Mouse (Mus musculus): ENCODE measurements around the gene Cdh4. TPM values are rescaled to one million over a fixed set of nuclear protein-coding genes. Genes with fewer than 3 reads are reported as not detected.
A peak's percentile ranks its signal among the peaks of the same experiment; 100 is the strongest.

Gene Cdh4
- polyA plus RNA-seq, 1 experiment from 2014 or later: 2.5 TPM

DNA sequence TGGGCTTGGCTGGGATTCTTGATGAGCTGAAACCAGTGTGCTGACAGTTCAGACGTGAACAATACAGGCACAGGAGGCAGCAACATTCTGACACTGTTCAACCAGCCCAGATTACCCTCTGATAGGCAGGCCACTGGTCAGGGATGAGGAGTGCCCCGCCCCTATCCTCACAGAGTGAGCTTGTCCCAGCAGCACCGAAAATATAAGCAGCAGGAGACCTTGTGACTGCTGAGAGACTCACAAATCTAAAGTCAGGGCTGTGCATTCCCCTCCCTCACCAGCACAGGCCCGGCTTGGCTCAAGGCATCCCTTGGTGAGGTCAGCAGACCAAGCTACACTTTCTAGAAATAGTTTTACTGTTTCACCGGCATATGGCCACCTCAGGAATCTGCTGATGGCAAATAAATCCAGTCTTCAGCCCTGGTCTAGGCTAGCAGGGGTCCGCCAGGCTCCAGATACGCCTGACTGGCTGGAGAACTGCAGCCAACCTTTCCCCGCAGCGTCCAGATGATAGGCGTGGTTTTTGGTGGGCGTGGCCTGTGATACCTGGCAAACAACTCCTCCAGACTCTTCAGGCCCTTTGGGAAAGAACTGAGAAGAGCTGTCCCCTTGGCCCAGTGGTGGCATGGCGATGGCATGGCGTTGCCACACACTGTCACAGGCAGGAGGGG is 332.3 kb downstream of the Cdh4 start:
- WGBS: 17% methylated on average over 13 of the region's 13 CpGs
- Histone ChIP-seq H3K27ac (ENCODE audit: low read length) (no peak overlapping the region), H3K9ac (replicated peaks; ENCODE audit: low read depth, low read length) (no peak overlapping the region), H3K4me3 (ENCODE audit: low read depth, low read length) (no peak overlapping the region), H3K36me3 (ENCODE audit: control insufficient read depth, insufficient read depth, low read length) (no peaks in the 10 kb centered on the region), H3K4me1 (ENCODE audit: control insufficient read depth, insufficient read depth, low read length) (peaks cover 8% of the 10 kb centered on the region; the same call in 1 of the 2 replicates), H3K9me3 (ENCODE audit: control insufficient read depth, low read depth, low read length) (no peaks in the 10 kb centered on the region), H3K4me2 (replicated peaks; ENCODE audit: low read depth, low read length) (no peak overlapping the region), H3K27me3 (ENCODE audit: control insufficient read depth, insufficient read depth, low read length) (no peaks in the 10 kb centered on the region)
- 0 out of 2 replicates have a peak, but pooled peaks have one; percentile 50 for ATAC-seq (ENCODE audit: insufficient number of reproducible peaks, insufficient read depth, low FRiP score, low read depth)

DNA sequence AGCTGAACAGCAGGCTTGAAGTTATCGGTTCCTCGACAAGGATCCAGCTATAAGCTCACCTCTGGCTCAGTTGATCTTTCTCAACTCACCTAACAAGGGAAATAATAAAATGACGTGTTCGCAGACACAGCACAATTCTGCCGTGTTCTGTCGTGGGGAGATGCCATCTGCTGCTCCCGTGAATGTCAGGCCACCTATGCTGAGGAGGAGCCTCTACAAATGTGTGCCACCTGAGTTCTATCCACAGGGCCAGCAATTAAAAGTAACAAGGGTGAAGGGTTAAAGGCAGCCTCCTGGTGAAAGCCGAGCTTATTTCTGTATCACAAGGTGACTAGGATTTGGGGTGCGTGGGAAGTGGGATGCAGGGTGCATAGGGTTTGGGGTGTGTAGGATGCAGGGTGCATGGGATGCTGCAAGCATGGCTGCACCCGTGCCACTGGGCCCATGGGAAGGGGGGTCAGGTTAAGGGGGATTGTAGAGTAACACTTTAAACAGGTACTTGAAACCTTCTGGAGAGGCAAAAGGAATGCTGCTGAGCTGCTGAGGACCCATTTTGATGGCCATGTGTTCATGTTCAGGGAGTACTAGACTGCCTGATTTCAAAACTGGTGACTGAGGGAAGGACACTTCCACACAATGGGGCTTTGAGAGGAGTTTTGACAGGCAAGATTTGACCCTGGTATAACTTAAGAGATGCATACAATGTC is 333.9 kb downstream of the Cdh4 start:
- WGBS: 81% methylated on average over 10 of the region's 10 CpGs
- H3K4me2 ChIP-seq (replicated peaks; ENCODE audit: low read depth, low read length): no peak overlapping the region
- H3K27ac ChIP-seq (ENCODE audit: low read length): no peak overlapping the region
- no peak overlapping the region for H3K4me3 ChIP-seq (ENCODE audit: low read depth, low read length)
- no peak for ATAC-seq (ENCODE audit: insufficient number of reproducible peaks, insufficient read depth, low FRiP score, low read depth)
- no peaks in the 10 kb centered on the region for H3K36me3 ChIP-seq (ENCODE audit: control insufficient read depth, insufficient read depth, low read length)
- no peaks in the 10 kb centered on the region for H3K27me3 ChIP-seq (ENCODE audit: control insufficient read depth, insufficient read depth, low read length)
- no peaks in the 10 kb centered on the region for H3K9me3 ChIP-seq (ENCODE audit: control insufficient read depth, low read depth, low read length)
- H3K4me1 ChIP-seq (ENCODE audit: control insufficient read depth, insufficient read depth, low read length): peaks cover 6% of the 10 kb centered on the region; the same call in 1 of the 2 replicates
- H3K9ac ChIP-seq (replicated peaks; ENCODE audit: low read depth, low read length): no peak overlapping the region

DNA sequence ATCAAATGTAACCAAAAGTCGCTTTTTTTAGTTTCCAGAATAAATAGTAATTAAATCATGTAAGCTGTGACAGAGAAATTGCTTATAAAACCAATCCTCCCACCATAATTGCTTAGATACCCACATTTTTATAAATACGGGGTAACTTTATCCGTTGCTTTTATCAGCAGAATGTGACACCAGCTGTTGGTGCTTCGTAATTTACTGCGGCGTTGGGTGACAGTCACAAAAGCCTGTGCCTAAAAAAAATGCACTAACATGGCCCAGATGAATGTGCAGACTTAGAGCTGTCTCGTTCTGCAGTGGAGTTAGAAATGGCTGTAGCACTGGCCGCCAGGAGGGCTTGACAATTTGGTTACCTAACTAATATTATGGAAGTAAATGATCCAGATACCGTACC is 337.0 kb downstream of the Cdh4 start:
- Histone ChIP-seq H3K4me2 (replicated peaks; ENCODE audit: low read depth, low read length) (no peak overlapping the region), H3K4me3 (ENCODE audit: low read depth, low read length) (no peak overlapping the region), H3K9ac (replicated peaks; ENCODE audit: low read depth, low read length) (no peak overlapping the region), H3K4me1 (ENCODE audit: control insufficient read depth, insufficient read depth, low read length) (peaks cover 6% of the 10 kb centered on the region; the same call in 1 of the 2 replicates), H3K27me3 (ENCODE audit: control insufficient read depth, insufficient read depth, low read length) (no peaks in the 10 kb centered on the region), H3K9me3 (ENCODE audit: control insufficient read depth, low read depth, low read length) (no peaks in the 10 kb centered on the region), H3K36me3 (ENCODE audit: control insufficient read depth, insufficient read depth, low read length) (no peaks in the 10 kb centered on the region), H3K27ac (ENCODE audit: low read length) (no peak overlapping the region)
- ATAC-seq (ENCODE audit: insufficient number of reproducible peaks, insufficient read depth, low FRiP score, low read depth): no peak
- WGBS: 64% methylated on average over 9 of the region's 9 CpGs

DNA sequence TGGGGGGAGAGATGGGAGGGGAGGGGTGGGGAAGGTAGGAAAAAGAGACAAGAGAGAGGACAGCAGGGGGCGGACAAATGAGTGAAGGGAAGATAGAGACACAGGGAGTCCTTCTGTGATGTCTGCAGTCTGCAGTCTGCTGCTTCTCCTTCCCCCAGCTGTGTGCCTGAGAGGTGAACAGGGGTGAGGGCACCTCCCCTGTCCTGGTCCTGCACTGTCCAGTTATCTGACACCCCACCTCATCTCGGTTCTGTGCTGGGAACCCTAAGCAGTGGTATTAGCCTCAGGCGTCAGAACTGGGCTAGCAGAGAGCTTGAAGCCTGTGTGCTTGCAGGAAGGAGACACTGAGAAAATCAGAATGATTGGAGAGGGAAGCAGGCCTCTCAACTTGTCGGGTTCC is 338.7 kb downstream of the Cdh4 start:
- no peaks in the 10 kb centered on the region for H3K36me3 ChIP-seq (ENCODE audit: control insufficient read depth, insufficient read depth, low read length)
- no peak overlapping the region for H3K4me2 ChIP-seq (replicated peaks; ENCODE audit: low read depth, low read length)
- 35% methylated on average over 4 of the region's 4 CpGs for WGBS
- no peak for ATAC-seq (ENCODE audit: insufficient number of reproducible peaks, insufficient read depth, low FRiP score, low read depth)
- H3K27me3 ChIP-seq (ENCODE audit: control insufficient read depth, insufficient read depth, low read length): no peaks in the 10 kb centered on the region
- H3K9me3 ChIP-seq (ENCODE audit: control insufficient read depth, low read depth, low read length): no peaks in the 10 kb centered on the region
- no peak overlapping the region for H3K27ac ChIP-seq (ENCODE audit: low read length)
- no peak overlapping the region for H3K9ac ChIP-seq (replicated peaks; ENCODE audit: low read depth, low read length)
- no peaks in the 10 kb centered on the region for H3K4me1 ChIP-seq (ENCODE audit: control insufficient read depth, insufficient read depth, low read length)
- no peak overlapping the region for H3K4me3 ChIP-seq (ENCODE audit: low read depth, low read length)

DNA sequence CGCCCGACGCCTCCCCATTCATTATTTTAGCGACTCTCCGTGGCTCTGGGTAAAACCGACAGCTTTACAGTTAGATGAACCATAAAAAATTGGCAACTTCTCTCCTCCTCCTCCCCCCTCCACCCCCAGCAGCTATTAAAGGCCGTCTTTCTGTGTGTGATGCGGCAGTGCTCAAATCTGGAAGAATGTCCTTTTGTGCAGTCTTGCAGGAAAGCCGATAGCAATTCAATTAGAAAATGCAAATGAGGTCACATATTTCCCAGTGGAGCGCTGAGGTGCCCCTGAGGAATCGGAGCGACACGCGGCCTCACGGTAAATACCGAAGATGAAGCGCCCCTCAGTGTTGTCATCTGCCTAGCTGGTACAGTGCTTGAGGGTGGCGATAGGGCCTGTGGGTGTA is 345.0 kb downstream of the Cdh4 start:
- H3K9me3 ChIP-seq (ENCODE audit: control insufficient read depth, low read depth, low read length): no peaks in the 10 kb centered on the region
- no peak for ATAC-seq (ENCODE audit: insufficient number of reproducible peaks, insufficient read depth, low FRiP score, low read depth)
- H3K4me2 ChIP-seq (replicated peaks; ENCODE audit: low read depth, low read length): no peak overlapping the region
- 78% methylated on average over 18 of the region's 18 CpGs for WGBS
- H3K27me3 ChIP-seq (ENCODE audit: control insufficient read depth, insufficient read depth, low read length): no peaks in the 10 kb centered on the region
- no peak overlapping the region for H3K9ac ChIP-seq (replicated peaks; ENCODE audit: low read depth, low read length)
- no peak overlapping the region for H3K27ac ChIP-seq (ENCODE audit: low read length)
- no peak overlapping the region for H3K4me3 ChIP-seq (ENCODE audit: low read depth, low read length)
- H3K4me1 ChIP-seq (ENCODE audit: control insufficient read depth, insufficient read depth, low read length): no peaks in the 10 kb centered on the region
- H3K36me3 ChIP-seq (ENCODE audit: control insufficient read depth, insufficient read depth, low read length): no peaks in the 10 kb centered on the region

DNA sequence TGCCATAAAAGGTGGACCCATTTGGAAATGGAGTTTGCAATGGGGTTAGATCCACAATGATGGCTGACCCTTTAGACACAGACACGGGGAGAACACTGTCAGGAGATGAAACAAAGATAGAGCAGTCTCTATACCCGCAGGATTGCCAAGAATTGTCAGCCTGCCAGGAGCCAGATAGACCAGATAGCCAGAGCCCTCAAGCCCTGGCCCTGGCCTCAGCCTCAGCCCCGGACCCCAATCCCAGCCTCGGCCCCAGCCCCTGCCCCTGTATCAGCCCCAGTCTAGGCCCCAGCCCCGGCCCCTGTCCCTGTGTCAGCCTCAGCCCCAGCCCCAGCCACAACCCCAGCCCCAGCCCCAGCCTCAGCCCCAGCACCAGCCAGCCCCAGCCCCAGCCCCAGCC is 345.6 kb downstream of the Cdh4 start:
- 65% methylated on average over 5 of the region's 5 CpGs for WGBS
- ATAC-seq (ENCODE audit: insufficient number of reproducible peaks, insufficient read depth, low FRiP score, low read depth): no peak

DNA sequence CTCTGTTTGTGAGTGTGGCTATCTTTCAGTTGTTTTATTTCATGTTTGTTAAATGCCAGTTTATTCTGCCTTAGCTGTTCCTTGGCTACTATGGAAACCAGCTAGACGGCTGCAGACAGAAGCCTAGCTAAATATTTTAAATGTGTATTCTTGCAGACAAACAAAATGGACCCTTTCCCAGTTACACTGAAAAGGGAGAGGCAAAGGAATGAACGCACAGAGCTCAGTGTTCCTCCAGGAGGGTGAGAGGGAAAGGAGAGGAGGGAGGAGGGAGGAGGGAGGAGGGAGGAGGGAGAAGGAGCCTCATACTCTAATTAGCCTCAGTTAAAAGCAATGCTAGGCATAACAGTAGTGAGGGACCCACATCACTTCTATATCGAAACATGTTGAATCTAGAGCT is 348.5 kb downstream of the Cdh4 start:
- H3K27me3 ChIP-seq (ENCODE audit: control insufficient read depth, insufficient read depth, low read length): no peaks in the 10 kb centered on the region
- no peak overlapping the region for H3K9ac ChIP-seq (replicated peaks; ENCODE audit: low read depth, low read length)
- no peak overlapping the region for H3K27ac ChIP-seq (ENCODE audit: low read length)
- ATAC-seq (ENCODE audit: insufficient number of reproducible peaks, insufficient read depth, low FRiP score, low read depth): no peak
- no peak overlapping the region for H3K4me2 ChIP-seq (replicated peaks; ENCODE audit: low read depth, low read length)
- no peaks in the 10 kb centered on the region for H3K4me1 ChIP-seq (ENCODE audit: control insufficient read depth, insufficient read depth, low read length)
- no peak overlapping the region for H3K4me3 ChIP-seq (ENCODE audit: low read depth, low read length)
- no peaks in the 10 kb centered on the region for H3K36me3 ChIP-seq (ENCODE audit: control insufficient read depth, insufficient read depth, low read length)
- WGBS: 52% methylated on average over 3 of the region's 3 CpGs
- H3K9me3 ChIP-seq (ENCODE audit: control insufficient read depth, low read depth, low read length): no peaks in the 10 kb centered on the region

More for the DNA sequence above, 345.6 kb downstream of the Cdh4 start:
- no peaks in the 10 kb centered on the region for H3K9me3 ChIP-seq (ENCODE audit: control insufficient read depth, low read depth, low read length)
- H3K27ac ChIP-seq (ENCODE audit: low read length): no peak overlapping the region
- no peaks in the 10 kb centered on the region for H3K36me3 ChIP-seq (ENCODE audit: control insufficient read depth, insufficient read depth, low read length)
- no peak overlapping the region for H3K4me3 ChIP-seq (ENCODE audit: low read depth, low read length)
- no peak overlapping the region for H3K9ac ChIP-seq (replicated peaks; ENCODE audit: low read depth, low read length)
- no peaks in the 10 kb centered on the region for H3K4me1 ChIP-seq (ENCODE audit: control insufficient read depth, insufficient read depth, low read length)
- H3K4me2 ChIP-seq (replicated peaks; ENCODE audit: low read depth, low read length): no peak overlapping the region
- H3K27me3 ChIP-seq (ENCODE audit: control insufficient read depth, insufficient read depth, low read length): no peaks in the 10 kb centered on the region

DNA sequence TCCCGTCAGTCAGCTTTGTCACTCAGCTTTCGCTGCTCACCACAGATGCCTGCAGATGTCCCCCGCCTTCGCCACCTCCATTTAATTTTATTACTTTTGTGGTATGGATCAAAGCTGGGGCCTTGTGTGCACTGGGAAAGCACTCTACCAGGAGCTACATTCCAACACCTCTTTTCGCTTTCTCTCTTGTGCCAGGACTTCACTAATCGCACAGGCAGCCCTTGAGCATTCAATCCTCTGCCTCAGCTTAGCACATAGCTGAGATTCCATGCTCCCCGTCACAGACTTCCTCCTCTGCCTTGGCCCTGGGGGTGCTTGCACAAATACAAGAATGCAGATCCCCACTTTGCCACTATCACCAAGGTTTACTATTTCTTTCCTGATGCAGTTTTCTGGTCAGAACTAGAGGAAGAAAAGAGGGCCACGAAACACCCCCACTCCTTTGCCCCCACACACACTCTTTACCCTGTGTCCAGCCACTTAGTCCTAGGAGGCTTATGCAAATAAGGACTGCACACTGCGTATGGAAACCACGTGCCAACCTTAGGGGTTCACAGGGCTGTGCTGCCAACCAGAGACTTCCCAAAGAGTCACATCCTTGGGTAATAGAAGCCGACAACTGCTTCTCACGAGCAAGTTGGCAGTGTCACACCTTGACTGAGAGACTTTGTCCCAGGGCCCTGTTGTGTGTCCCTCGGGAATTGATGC is 350.3 kb downstream of the Cdh4 start:
- H3K27ac ChIP-seq (ENCODE audit: low read length): no peak overlapping the region
- H3K9me3 ChIP-seq (ENCODE audit: control insufficient read depth, low read depth, low read length): no peaks in the 10 kb centered on the region
- H3K4me3 ChIP-seq (ENCODE audit: low read depth, low read length): no peak overlapping the region
- WGBS: 49% methylated on average over 13 of the region's 13 CpGs
- no peaks in the 10 kb centered on the region for H3K27me3 ChIP-seq (ENCODE audit: control insufficient read depth, insufficient read depth, low read length)
- no peak overlapping the region for H3K9ac ChIP-seq (replicated peaks; ENCODE audit: low read depth, low read length)
- H3K4me2 ChIP-seq (replicated peaks; ENCODE audit: low read depth, low read length): no peak overlapping the region
- ATAC-seq (ENCODE audit: insufficient number of reproducible peaks, insufficient read depth, low FRiP score, low read depth): no peak
- H3K36me3 ChIP-seq (ENCODE audit: control insufficient read depth, insufficient read depth, low read length): no peaks in the 10 kb centered on the region
- no peaks in the 10 kb centered on the region for H3K4me1 ChIP-seq (ENCODE audit: control insufficient read depth, insufficient read depth, low read length)

All from stomach, embryonic 14.5 days (tissue).